Mouse (Mus musculus) G1E-ER4 (cell line): ENCODE results near the gene Rpl32. TPM values are rescaled to one million over a fixed set of nuclear protein-coding genes. Genes with fewer than 3 reads are reported as not detected.

ENCODE experiments used
- GATA1 ChIP-seq: IDR thresholded peaks from one replicate; pipeline ENCODE4 v1.8.0; 2012; ENCODE audit warnings: low read length, inconsistent platforms
- polyA plus RNA-seq: library from polyadenylated mRNA; stranded (reverse); fragments of >175 nt; gene quantifications from 2 replicates; pipeline ENCODE4 v1.2.3, GENCODE M21; 2012

Rpl32 gene
- 344 and 365 TPM in 2 replicates for polyA plus RNA-seq

DNA sequence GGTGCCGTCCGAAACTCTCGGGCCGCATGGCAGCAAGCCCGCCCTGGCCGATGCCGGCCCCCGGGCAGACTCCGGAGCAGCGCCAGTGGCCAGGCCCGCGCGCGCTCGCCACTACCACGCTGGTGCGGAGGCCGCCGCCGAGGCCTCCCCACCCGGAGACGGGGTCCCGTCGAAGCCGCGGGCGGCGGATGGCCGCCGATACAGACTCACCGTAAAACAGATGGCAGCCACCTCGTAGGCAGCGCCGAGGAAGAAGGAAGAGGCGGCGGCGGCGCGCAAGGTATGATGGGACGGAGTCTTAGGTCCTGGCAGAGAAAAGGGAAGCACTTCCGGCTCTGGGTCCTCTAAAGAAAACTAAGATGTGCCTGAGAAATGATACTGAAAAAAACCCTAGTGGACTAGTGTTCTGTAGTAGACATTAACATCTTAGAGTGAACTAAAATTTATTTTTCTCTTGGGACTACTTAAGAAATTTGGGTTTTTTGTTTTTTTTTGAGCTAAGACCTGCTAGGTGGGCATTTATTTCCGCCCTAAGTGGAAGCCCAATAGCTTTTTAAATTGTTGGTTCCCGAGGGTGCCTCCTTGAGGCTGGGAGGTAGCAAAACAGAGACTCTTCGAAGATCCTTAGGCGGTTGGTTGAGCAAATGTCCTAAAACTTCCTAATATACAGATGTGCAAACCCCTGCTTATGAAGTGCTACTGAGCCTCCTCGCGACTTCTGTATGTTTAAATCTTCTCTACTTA is at the start of gene Rpl32:
Gene Rpl32, minus strand, starts transcription at position 260 of the 744 bp plus-strand sequence.
- no peak for TF ChIP-seq GATA1

DNA sequence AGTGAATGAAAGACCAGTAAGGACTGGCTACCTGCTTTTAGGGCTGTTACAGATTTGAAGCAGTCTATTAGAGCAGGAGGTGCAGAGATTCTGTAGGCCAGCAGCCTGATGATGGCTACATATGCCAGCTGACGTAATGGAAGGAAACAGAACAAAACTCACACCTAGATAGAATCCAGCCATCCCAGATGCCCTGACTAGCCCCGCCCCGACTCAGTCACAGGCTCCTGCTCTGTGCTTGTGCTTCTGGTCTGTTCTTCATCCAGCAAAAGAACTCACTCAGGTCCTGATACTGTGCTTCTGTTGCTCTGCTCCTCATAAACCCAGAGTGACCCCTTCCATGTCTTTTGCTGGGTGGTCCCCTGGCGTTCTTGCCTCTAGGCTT is 47.8 kb upstream of the Rpl32 start:
- TF ChIP-seq GATA1, result no peak

DNA sequence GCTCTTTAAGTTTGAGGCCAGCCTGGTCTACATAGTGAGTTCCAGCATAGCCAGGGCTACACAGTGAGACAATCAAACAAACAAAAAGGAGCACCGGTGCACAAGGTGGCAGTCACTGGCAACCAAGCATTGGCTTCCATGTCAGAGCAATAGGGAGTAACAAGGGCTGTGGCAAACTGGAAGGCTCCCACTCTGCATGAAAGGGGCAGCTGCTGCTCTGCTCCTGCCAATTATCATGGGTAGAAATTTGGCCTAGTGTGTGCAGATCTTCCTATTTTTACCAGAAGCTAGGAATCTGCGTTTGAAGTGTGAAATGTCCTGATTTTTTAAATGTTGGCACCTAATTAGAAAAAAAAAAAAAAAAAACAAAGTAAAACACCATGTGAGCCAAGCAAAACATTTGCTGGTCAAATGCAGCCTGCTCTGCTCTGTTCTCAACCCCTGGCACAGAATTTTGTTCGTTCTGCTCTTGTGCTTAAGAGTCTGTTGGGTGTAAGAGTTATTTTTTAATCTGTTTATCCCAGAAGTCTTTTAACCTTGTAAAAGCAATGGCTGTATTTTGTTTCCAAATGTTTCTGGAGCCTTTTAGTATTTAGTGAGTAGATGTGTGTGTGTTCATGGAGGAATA is 47.3 kb upstream of the Rpl32 start:
- TF ChIP-seq GATA1, result no peak

DNA sequence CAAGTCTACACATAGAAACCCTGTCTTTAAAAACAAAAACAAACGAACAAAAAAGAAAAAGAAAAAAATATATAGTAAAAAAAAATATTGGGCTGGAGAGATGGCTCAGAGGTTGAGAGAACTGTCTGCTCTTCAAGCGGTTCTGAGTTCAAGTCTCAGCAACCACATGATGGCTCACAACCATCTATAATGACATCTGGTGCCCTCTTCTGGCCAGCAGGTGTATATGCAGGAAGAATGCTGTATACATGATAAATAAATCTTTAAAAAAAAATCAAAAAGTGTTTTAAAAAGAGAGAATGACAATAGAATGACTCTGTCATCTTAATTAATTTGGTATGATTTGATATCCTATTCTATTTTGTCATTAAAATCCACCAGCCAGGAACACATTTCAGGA is 45.9 kb upstream of the Rpl32 start:
- no peak for TF ChIP-seq GATA1

DNA sequence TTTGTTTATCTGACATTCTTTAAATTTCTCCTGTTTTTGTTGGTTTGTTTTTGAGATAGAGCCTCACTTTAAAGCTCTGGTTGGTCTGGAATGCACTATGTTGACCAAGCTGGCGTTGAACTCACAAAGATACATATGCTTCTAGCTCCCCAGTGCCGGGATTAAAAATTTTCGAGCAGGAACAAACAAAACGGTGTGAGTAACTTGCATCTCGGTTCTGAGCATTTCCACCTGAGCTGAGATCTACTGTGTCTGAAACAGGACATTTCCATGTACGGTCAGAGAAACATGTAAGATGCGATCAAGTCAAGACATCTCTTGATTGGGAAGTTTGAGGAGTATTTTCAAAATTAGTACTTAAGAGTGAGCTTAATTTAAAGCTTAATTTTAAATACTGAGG is 45.4 kb upstream of the Rpl32 start:
- TF ChIP-seq GATA1, result no peak

DNA sequence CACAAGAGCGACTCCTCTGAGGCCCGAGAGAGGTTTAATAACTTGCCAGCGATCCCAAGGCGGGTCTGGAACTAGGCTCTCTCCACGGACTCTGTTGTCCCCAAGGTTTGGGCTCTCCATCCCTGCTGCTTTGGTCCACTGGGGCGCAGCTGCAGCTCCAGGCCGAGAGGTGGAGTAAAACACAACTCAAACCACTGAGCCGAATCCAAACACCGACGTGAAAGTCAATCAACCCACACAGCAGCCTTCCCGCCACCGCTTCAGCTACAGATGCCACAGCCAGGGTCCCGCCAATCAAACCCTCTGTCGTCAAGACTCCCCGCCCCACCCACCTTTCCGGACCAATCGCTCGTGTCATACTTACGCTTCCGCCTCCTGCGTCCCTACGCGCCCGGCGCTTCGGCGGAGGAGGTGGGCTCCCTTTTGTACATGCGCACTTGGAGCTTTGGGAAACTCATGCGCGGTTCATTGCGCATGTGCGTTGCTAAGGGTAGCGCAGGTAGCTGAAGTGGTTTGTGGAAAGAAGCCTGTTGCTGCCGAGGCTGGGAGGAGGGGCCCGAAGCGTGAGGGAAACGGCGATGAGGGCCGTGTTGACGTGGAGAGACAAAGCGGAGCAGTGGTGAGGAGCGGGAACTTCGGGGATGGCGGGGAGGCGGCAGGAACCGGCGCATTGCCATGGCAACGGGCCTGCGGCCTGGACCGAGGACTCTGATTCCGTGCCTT is 44.7 kb upstream of the Rpl32 start, which contains the start of the genes Mbd4 and Ift122:
Gene Mbd4, minus strand, starts transcription at position 281 of the 723 bp plus-strand sequence.
Gene Ift122, plus strand, starts transcription at position 380 of the 723 bp plus-strand sequence.
- TF ChIP-seq GATA1, result no peak

DNA sequence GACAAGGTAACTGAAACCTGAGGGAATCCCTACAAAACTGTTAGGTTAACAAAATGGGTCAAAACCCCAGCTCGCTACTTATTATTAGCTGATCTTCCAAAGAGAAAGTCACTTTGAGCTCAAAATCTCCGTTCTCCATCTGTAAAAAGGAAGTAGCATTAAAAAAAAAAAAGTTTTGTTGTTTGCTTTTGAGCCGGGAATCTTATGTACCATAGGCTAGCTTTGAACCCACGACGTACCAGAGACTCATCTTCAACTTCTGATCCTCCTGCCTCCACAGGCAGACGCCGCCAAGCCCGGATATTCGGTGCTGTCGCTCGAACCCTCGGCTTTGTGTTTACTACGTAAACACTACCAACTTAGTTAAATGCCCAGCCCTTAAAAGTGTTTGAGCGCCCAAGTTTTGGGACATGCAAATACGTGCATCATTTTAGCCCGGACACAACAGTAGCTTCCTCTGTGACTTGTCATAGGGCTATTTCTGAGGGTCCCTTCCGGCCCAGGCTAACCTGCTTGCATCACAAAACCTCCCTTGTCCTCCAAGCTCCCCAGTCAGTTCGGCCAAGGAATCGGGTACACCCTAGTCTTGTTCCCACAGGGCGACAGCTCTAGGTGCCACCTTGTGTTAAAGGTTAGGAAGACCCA is 44.0 kb upstream of the Rpl32 start:
- TF ChIP-seq GATA1, result no peak

DNA sequence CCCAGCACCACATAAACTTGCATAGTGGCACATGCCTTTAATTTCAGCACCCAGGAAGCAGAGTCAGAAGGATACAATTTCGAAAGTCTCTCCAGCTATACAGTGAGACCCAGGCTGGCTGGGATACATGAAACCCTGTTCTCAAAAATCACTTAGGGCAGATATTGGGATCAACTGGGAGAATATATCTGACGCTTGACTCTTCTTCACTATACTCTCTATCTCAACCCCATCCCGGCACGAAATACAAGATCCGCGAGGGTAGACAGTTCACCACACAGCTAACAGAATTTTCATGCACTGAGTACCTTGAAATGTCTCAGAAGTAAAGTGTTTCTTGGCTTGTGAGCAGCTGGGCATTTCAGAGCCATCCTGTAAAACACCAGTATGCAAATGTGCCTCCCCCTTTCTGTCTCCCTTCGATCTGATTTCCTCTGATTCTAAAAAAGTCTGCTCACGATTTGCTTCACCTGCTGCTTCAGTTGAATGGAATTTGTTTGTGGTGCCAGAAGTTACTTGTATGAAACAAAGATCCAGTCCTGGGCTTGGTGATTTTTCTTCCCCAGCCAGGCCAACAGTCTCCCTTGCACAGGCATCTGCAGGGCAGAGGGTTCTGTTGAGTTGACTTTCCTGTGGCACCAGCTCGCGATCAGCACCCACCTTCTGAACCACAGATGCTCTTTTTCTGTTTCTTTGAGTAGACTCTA is 40.2 kb upstream of the Rpl32 start:
- no peak for TF ChIP-seq GATA1

DNA sequence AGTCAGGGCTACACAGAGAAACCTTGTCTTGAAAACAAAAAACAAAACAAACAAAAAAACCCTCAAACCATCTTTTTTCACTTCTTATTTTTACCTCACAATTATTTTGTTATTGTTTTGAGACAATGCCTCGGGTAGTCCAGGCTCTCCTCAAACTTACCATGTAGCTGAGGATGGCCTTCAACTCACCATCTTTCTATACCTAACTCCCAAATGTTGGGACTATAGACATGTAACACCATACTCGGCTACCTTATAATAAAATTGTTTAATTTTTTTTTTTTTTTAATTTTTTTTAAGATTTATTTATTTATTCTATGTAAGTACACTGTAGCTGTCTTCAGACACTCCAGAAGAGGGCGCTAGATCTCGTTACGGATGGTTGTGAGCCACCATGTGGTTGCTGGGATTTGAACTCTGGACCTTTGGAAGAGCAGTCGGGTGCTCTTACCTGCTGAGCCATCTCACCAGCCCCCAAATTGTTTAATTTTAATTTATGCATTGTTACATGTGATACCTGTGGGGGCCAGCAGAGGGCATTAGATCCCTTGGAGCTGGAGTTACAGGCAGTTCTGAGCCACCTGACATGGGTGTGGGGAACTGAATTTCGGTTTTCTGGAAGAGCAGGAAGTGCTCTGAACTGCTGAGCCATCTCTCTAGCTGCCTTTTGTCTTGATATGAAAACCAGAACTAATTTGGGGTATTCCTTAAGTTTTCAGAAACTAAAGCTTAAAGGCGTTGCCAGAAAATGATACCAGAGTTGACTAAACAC is 38.3 kb upstream of the Rpl32 start:
- TF ChIP-seq GATA1, result no peak

DNA sequence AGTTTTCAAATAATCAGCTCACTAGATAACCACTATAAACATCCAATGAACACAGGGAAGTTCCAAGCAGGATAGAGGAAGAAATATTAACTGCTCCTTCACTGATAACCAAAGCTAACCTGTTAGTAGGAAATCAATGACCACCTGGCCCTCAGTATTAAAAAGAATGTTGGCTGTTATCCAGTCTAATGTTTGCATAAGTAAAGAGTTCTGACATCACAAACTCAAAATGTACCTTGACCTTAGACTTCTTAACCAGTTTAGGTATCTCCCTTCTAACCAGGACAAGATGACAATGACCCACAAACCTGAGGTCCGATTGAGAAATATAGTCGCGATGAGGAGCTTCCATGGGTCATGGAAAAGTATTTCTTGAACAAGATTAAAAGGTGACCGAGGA is 36.5 kb upstream of the Rpl32 start:
- no peak for TF ChIP-seq GATA1

DNA sequence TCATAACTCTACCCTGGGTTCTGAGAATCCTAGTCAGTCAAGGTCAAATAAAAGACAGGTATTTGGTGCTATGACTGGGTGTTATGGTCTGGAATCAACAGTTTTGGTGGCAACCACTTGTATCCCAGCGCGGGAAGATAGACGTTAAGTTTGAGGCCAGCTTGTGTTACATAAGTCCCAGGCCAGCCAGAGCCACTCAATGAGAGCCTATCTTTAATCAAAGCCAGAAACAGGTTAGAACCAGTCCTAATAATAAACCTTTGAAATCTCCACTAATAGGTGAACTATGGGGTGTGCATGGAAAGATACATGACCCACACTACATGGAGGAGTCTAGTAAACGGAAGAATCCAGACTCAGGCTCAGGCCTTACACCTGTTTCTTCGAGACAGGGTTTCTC is 30.2 kb upstream of the Rpl32 start:
- no peak for TF ChIP-seq GATA1

DNA sequence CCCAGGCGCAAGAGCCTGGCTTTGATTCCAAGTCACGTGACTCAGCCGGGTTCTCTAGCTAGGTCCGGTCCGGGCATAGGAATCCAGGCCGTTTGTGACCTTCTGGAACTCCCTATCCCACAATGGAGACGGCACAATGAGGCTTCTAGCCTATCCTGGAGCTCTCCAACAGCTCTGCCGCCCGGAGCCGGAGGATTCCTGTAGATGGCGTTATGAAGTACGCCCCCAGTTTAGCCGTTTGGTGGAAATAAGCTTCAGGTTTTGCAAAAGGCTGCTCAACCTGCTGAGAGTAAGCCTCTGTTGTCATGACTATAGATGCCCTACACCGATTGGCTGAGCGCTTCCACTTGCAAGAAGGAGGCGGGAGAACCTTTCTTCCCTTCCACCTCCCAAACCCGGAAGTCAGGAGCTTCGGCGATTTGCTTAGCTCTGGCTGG is 29.6 kb upstream of the Rpl32 start, which contains the start of gene Efcab12:
Gene Efcab12, minus strand, starts transcription at position 252 of the 437 bp plus-strand sequence.
- no peak for TF ChIP-seq GATA1

DNA sequence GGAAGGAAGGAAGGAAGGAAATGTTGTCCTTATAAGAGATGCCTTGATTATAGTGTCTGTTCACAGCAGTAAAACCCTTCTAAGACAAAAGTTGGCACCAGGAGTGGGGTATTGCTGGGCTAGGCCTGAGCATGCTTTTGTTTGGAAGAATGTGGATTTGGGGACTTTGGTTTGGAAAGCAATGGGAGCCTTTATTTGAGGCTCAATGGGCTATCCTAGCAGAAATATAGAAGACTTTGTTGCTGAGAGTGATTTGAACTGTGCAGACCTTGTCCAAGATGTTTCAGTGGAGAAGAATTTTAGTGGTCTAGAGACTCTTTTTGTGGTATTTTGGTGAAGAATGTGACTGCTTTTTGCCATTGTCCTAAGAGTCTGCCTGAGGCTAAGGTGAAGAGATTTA is 25.3 kb upstream of the Rpl32 start:
- TF ChIP-seq GATA1, result no peak

DNA sequence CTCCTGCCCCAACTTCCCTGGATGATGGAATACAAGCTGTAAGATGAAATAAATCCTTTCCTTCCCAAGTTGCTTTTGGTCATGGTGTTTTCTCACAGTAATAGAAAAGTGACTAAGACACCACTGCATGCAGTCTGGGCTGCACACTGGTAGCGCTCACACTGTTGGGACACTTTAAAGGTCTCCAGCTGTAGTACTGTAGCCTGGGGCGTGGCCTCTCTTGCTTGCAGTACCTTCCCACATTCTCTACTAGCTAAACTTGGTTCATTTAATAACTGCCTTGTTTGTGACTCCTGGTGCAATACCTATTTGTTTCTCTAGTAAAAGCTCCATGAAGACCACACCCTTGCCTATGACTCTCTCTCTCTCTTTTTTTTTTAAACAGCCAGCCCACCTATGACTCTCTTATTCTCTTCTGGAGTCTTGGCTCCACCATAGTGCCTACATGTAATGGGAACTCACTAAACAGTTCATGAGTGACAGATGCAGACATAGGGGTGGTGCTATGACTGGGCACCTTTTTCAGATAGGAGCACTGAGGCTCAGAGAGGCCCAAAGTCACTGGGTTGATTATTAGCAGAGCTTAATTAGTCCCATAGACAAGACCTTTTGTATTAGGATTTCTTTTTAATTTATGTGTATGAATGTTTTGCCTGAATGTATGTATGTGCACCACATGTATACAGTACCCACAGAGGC is 23.8 kb upstream of the Rpl32 start:
- TF ChIP-seq GATA1, result no peak
